Mouse (Mus musculus) kidney, embryonic 14.5 days (tissue): ENCODE data around the gene Cpsf7. TPM values are rescaled to one million over a fixed set of nuclear protein-coding genes. Genes with fewer than 3 reads are reported as not detected.
A peak's percentile ranks its signal among the peaks of the same experiment; 100 is the strongest.

ENCODE experiments used
- ATAC-seq: fragments of 200-750 bp; cut with Nextera tagmentation; 2 replicates; pipeline ENCODE4 v1.8.0; 2017; ENCODE audit warnings: moderate number of reproducible peaks, mild to moderate bottlenecking, moderate TSS enrichment, moderate library complexity; ENCODE audit not compliant: low FRiP score, low TSS enrichment
- H3K27ac ChIP-seq: fragments of 300-500 bp; sonication (generic); 2 replicates; pipeline ENCODE4 v1.5.1; 2014; ENCODE audit warnings: low read depth, mild to moderate bottlenecking, low read length, moderate library complexity, mixed read lengths
- H3K27me3 ChIP-seq: fragments of 300-500 bp; sonication (generic); 2 replicates; pipeline ENCODE4 v1.6.1; 2014; ENCODE audit warnings: mild to moderate bottlenecking, low read length; ENCODE audit not compliant: control insufficient read depth, insufficient read depth
- H3K36me3 ChIP-seq: fragments of 300-500 bp; sonication (generic); 2 replicates; pipeline ENCODE4 v1.6.1; 2014; ENCODE audit warnings: low read length, mixed read lengths; ENCODE audit not compliant: control insufficient read depth, insufficient read depth
- H3K4me1 ChIP-seq: fragments of 300-500 bp; sonication (generic); 2 replicates; pipeline ENCODE4 v1.6.1; 2014; ENCODE audit warnings: low read length, mixed read lengths; ENCODE audit not compliant: control insufficient read depth, insufficient read depth
- H3K4me2 ChIP-seq: fragments of 300-500 bp; sonication (generic); replicated peaks from 2 replicates; pipeline ENCODE4 v1.6.1; 2014; ENCODE audit warnings: low read depth, mild to moderate bottlenecking, low read length
- H3K4me3 ChIP-seq: fragments of 300-500 bp; sonication (generic); 2 replicates; pipeline ENCODE4 v1.5.1; 2014; ENCODE audit warnings: mild to moderate bottlenecking, low read length
- H3K9ac ChIP-seq: fragments of 300-500 bp; sonication (generic); 2 replicates; pipeline ENCODE4 v1.6.1; 2014; ENCODE audit warnings: low read depth, mild to moderate bottlenecking, low read length, moderate library complexity
- H3K9me3 ChIP-seq: fragments of 300-500 bp; sonication (generic); 2 replicates; pipeline ENCODE4 v1.6.1; 2016; ENCODE audit warnings: low read length; ENCODE audit not compliant: control insufficient read depth
- WGBS: fragments of 180-500 bp; shearing (Covaris S2); extraction: QIAGEN DNeasy Blood & Tissue Kit; methylation state at CpG from one replicate; pipeline ENCODE4 v1.1.7; 2014; 5-methylcytosine and 5-hydroxymethylcytosine counted together
- polyA plus RNA-seq: library from polyadenylated mRNA; unstranded; fragments of >200 nt; fragmentation: Nextera tagmentation; extraction: Ambion mirVana; gene quantifications from 2 replicates; pipeline ENCODE4 v1.2.1, GENCODE M21; 2014

The Cpsf7 gene
- polyA plus RNA-seq, 1 experiment from 2014 or later, result 63.0 TPM

GRCm38 (mm10) chr19:10510759-10511330 lies 14.2 kb upstream of the Cpsf7 start:
- H3K27me3 ChIP-seq, result no peaks in the 10 kb centered on the region
- 81% methylated on average over 6 of the region's 6 CpGs for WGBS
- H3K27ac ChIP-seq, result no peak overlapping the region
- H3K4me1 ChIP-seq, result no peaks in the 10 kb centered on the region
- no peak overlapping the region for H3K4me2 ChIP-seq
- peaks cover 27% of the 10 kb centered on the region for H3K36me3 ChIP-seq
- no peak overlapping the region for H3K9ac ChIP-seq
- H3K4me3 ChIP-seq, result no peak overlapping the region
- no peaks in the 10 kb centered on the region for H3K9me3 ChIP-seq
- no peak for ATAC-seq

DNA sequence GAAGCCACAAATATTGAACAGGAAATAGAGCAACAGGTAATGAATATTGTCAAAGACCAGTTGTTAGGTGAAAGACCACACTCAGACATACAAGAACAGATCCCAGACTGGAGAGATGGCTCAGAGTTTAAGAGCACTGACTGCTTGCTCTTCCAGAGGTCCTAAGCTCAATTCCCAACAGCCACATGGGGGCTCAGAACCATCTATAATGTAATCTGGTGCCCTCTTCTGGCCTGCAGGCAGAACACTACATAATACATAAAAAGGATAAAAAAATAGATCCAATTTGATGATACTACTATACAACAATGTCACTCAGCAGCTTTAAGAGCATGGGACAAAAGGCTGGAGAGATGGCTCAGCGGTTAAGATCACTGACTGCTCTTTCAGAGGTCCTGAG lies 4.7 kb upstream of the Cpsf7 start:
- no peak overlapping the region for H3K9ac ChIP-seq
- no peak overlapping the region for H3K27ac ChIP-seq
- H3K4me2 ChIP-seq, result no peak overlapping the region
- H3K4me1 ChIP-seq, result peaks cover 4% of the 10 kb centered on the region; the same call in 1 of the 2 replicates
- ATAC-seq, result no peak
- WGBS, result 62% methylated on average over 1 of the region's 1 CpGs
- H3K4me3 ChIP-seq, result no peak overlapping the region
- no peaks in the 10 kb centered on the region for H3K27me3 ChIP-seq
- H3K9me3 ChIP-seq, result no peaks in the 10 kb centered on the region
- H3K36me3 ChIP-seq, result peaks cover 21% of the 10 kb centered on the region

- peaks cover 12% of the 10 kb centered on the region for H3K4me1 ChIP-seq
- H3K4me3 ChIP-seq, result no peak overlapping the region
- H3K9me3 ChIP-seq, result no peaks in the 10 kb centered on the region
- no peak overlapping the region for H3K4me2 ChIP-seq
- WGBS, result 79% methylated on average over 1 of the region's 1 CpGs
- no peak overlapping the region for H3K27ac ChIP-seq
- peaks cover 5% of the 10 kb centered on the region for H3K36me3 ChIP-seq
- H3K27me3 ChIP-seq, result no peaks in the 10 kb centered on the region
- no peak for ATAC-seq
- H3K9ac ChIP-seq, result no peak overlapping the region
Observed at GRCm38 (mm10) chr19:10521926-10522325, 3.1 kb upstream of the Cpsf7 start.

DNA sequence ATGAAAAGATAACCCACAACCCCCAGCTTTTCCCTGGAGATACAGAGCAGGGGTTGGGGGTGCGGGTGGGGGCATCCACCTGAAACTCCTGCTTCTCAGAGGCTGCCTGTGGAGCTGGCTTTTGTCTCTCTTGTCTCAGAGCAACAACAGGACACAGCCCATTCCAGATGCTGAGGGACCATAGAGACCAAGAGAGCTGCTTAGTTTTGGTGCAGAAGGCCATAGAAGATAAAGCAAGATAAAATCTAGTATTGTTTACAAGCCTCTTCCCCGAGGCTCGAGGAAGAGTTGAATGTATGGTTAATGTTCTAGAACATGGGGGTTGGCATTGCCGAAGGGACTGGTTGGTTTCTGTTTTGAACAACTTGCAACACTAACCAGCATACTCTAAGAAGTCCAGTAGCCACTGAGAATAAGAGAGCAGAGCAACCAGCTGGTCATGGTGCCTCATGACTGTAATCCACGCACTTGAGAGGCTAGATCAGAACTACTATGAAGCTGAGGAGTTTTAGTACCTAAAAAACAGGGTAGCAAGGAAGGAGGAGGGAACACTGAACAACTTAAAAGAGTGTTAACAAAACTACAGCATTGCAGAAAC lies 1.5 kb upstream of the Cpsf7 start:
- H3K36me3 ChIP-seq, result peaks cover 8% of the 10 kb centered on the region
- H3K27ac ChIP-seq, result no peak overlapping the region
- no peaks in the 10 kb centered on the region for H3K27me3 ChIP-seq
- H3K4me3 ChIP-seq, result peak overlapping the region; percentile 81; the same call in 1 of the 2 replicates
- WGBS, result 79% methylated on average over 5 of the region's 5 CpGs
- H3K4me2 ChIP-seq, result peak overlapping the region; percentile 68; the same call in 1 of the 2 replicates
- no peaks in the 10 kb centered on the region for H3K9me3 ChIP-seq
- H3K4me1 ChIP-seq, result peaks cover 15% of the 10 kb centered on the region
- no peak for ATAC-seq
- no peak overlapping the region for H3K9ac ChIP-seq

GRCm38 (mm10) chr19:10524784-10525105 lies 321 bp upstream of the Cpsf7 start:
- peak overlapping the region; percentile 97 for H3K9ac ChIP-seq
- peak overlapping the region; percentile 68 for H3K4me2 ChIP-seq
- peak overlapping the region; percentile 97 for H3K27ac ChIP-seq
- H3K9me3 ChIP-seq, result no peaks in the 10 kb centered on the region
- H3K27me3 ChIP-seq, result no peaks in the 10 kb centered on the region
- 1% methylated on average over 19 of the region's 19 CpGs for whole genome bisulfite sequencing
- H3K36me3 ChIP-seq, result peaks cover 8% of the 10 kb centered on the region
- H3K4me1 ChIP-seq, result peaks cover 15% of the 10 kb centered on the region
- no peak for ATAC-seq
- H3K4me3 ChIP-seq, result peak overlapping the region; percentile 81

GRCm38 (mm10) chr19:10525910-10526309 lies 844 bp downstream of the Cpsf7 start, which contains the start of gene Sdhaf2:
Sdhaf2 (minus strand) TSS chr19:10526142.
- H3K4me2 ChIP-seq, result peak within 1 kb of the TSS; percentile 68
- H3K4me3 ChIP-seq, result peak within 1 kb of the TSS; percentile 81
- peak within 1 kb of the TSS; percentile 97 for H3K27ac ChIP-seq
- H3K9ac ChIP-seq, result peak within 1 kb of the TSS; percentile 97
- H3K4me1 ChIP-seq, result peaks cover 15% of the 10 kb centered on the region
- ATAC-seq, result no peak
- no peaks in the 10 kb centered on the region for H3K9me3 ChIP-seq
- H3K27me3 ChIP-seq, result no peaks in the 10 kb centered on the region
- under 1% methylated on average over 11 of the region's 11 CpGs for WGBS
- peaks cover 13% of the 10 kb centered on the region for H3K36me3 ChIP-seq

GRCm38 (mm10) chr19:10530082-10530481 lies 5.0 kb downstream of the Cpsf7 start:
- no peak overlapping the region for H3K9ac ChIP-seq
- no peak for ATAC-seq
- 94% methylated on average over 1 of the region's 1 CpGs for WGBS
- peaks cover 11% of the 10 kb centered on the region for H3K4me1 ChIP-seq
- peaks cover 50% of the 10 kb centered on the region for H3K36me3 ChIP-seq
- H3K4me2 ChIP-seq, result no peak overlapping the region
- no peak overlapping the region for H3K4me3 ChIP-seq
- H3K27me3 ChIP-seq, result no peaks in the 10 kb centered on the region
- no peaks in the 10 kb centered on the region for H3K9me3 ChIP-seq
- H3K27ac ChIP-seq, result no peak overlapping the region

GRCm38 (mm10) chr19:10539454-10539853 lies 14.4 kb downstream of the Cpsf7 start:
- no peak overlapping the region for H3K27ac ChIP-seq
- no peaks in the 10 kb centered on the region for H3K9me3 ChIP-seq
- ATAC-seq, result no peak
- peaks cover 93% of the 10 kb centered on the region for H3K36me3 ChIP-seq
- H3K4me3 ChIP-seq, result no peak overlapping the region
- WGBS, result 92% methylated on average over 5 of the region's 5 CpGs
- H3K27me3 ChIP-seq, result no peaks in the 10 kb centered on the region
- H3K4me2 ChIP-seq, result no peak overlapping the region
- H3K9ac ChIP-seq, result no peak overlapping the region
- H3K4me1 ChIP-seq, result no peaks in the 10 kb centered on the region

- 1% methylated on average over 43 of the region's 43 CpGs for WGBS
Observed at GRCm38 (mm10) chr19:10555624-10556510, 30.8 kb downstream of the Cpsf7 start, which contains the start of gene Tmem216. Tmem216 (minus strand) TSS chr19:10556238.

More at GRCm38 (mm10) chr19:10555624-10556510, 30.8 kb downstream of the Cpsf7 start, which contains the start of gene Tmem216:
- H3K9me3 ChIP-seq, result no peaks in the 10 kb centered on the region
- peaks cover 10% of the 10 kb centered on the region for H3K36me3 ChIP-seq
- H3K27ac ChIP-seq, result no peak within 1 kb of the TSS; the same call in 1 of the 2 replicates
- H3K4me3 ChIP-seq, result peak within 1 kb of the TSS; percentile 63
- peak within 1 kb of the TSS; percentile 59 for H3K4me2 ChIP-seq
- H3K4me1 ChIP-seq, result peaks cover 10% of the 10 kb centered on the region; the same call in 1 of the 2 replicates
- H3K27me3 ChIP-seq, result no peaks in the 10 kb centered on the region
- peak; percentile 98 for ATAC-seq
- H3K9ac ChIP-seq, result peak within 1 kb of the TSS; percentile 72
